Mouse (Mus musculus) liver, adult 2 months (tissue): ENCODE measurements around the gene Tmod4. TPM values are rescaled to one million over a fixed set of nuclear protein-coding genes. Genes with fewer than 3 reads are reported as not detected.

ENCODE experiments used
- DNase-seq: peaks from one replicate; pipeline ENCODE4 v3.0.0-alpha.2; 2011; ENCODE audit warnings: low read depth, low spot score; ENCODE audit errors: extremely low read depth
- H3K27ac ChIP-seq: fragments of 200-500 bp; replicated peaks from 2 replicates; pipeline ENCODE4 v1.5.1; 2012; ENCODE audit warnings: low read depth, mild to moderate bottlenecking, control low read depth, inconsistent platforms, low read length; ENCODE audit not compliant: insufficient read depth
- H3K27me3 ChIP-seq: fragments of 200-500 bp; 2 replicates; pipeline ENCODE4 v1.6.1; 2012; ENCODE audit warnings: mild to moderate bottlenecking, moderate library complexity, low read length, inconsistent platforms; ENCODE audit not compliant: control insufficient read depth, insufficient read depth
- H3K36me3 ChIP-seq: fragments of 200-500 bp; 2 replicates; pipeline ENCODE4 v1.6.1; 2012; ENCODE audit warnings: low read length, inconsistent platforms; ENCODE audit not compliant: control insufficient read depth, insufficient read depth
- H3K4me1 ChIP-seq: fragments of 200-500 bp; 2 replicates; pipeline ENCODE4 v1.6.1; 2011; ENCODE audit warnings: low read length; ENCODE audit not compliant: control insufficient read depth, insufficient read depth
- H3K4me3 ChIP-seq: fragments of 200-500 bp; 2 replicates; pipeline ENCODE4 v1.5.1; 2011; ENCODE audit warnings: low read depth, mild to moderate bottlenecking, control low read depth, low read length, moderate library complexity; ENCODE audit not compliant: insufficient read depth
- H3K79me2 ChIP-seq: fragments of 200-500 bp; 2 replicates; pipeline ENCODE4 v1.6.1; 2012; ENCODE audit warnings: inconsistent platforms, mild to moderate bottlenecking, low read length, moderate library complexity; ENCODE audit not compliant: control insufficient read depth, insufficient read depth
- H3K9ac ChIP-seq: fragments of 200-500 bp; 2 replicates; pipeline ENCODE4 v1.6.1; 2012; ENCODE audit warnings: low read depth, mild to moderate bottlenecking, control low read depth, inconsistent platforms, low read length
- CTCF ChIP-seq: fragments of 200-500 bp; IDR thresholded peaks from 2 replicates; pipeline ENCODE4 v1.5.1; 2011; ENCODE audit warnings: low read depth, low read length, control low read depth
- POLR2A ChIP-seq: fragments of 200-500 bp; IDR thresholded peaks from 2 replicates; pipeline ENCODE4 v1.6.1; 2011; ENCODE audit warnings: low read length, control low read depth; ENCODE audit not compliant: insufficient read depth; ENCODE audit errors: extremely low read depth
- WGBS: fragments of 180-500 bp; shearing (Covaris S2); methylation state at CpG from one replicate; pipeline ENCODE4 v1.1.7; 2018; 5-methylcytosine and 5-hydroxymethylcytosine counted together
- polyA plus RNA-seq: library from polyadenylated mRNA; depleted of rRNA; stranded (reverse); fragments of >200 nt; gene quantifications from 2 replicates; pipeline ENCODE4 v1.2.3, GENCODE M21; 2012; rRNA removed
- total RNA-seq: library from RNA; depleted of rRNA; stranded (reverse); fragments of >200 nt; gene quantifications from 2 replicates; pipeline ENCODE4 v1.2.3, GENCODE M21; 2014; rRNA removed

Tmod4 gene
- total and polyA plus RNA-seq, 2 experiments = 0.65 TPM; not detected in 1

- peaks cover 3% of the 10 kb centered on the region; the same call in 1 of the 2 replicates for H3K4me1 ChIP-seq
- TF ChIP-seq CTCF = peak; percentile 93
- TF ChIP-seq POLR2A = no peak
- no peaks in the 10 kb centered on the region for H3K79me2 ChIP-seq
- DNase-seq = peak; percentile 54
- H3K9ac ChIP-seq = peak overlapping the region; percentile 34; the same call in 1 of the 2 replicates
- H3K27ac ChIP-seq = no peak overlapping the region
- WGBS = 4% methylated on average over 16 of the region's 16 CpGs
- peaks cover 21% of the 10 kb centered on the region for H3K27me3 ChIP-seq
- H3K36me3 ChIP-seq = no peaks in the 10 kb centered on the region
- no peak overlapping the region for H3K4me3 ChIP-seq
These were observed 49.8 kb downstream of the Tmod4 start for GRCm38 (mm10) chr3:95174011-95174592.

DNA sequence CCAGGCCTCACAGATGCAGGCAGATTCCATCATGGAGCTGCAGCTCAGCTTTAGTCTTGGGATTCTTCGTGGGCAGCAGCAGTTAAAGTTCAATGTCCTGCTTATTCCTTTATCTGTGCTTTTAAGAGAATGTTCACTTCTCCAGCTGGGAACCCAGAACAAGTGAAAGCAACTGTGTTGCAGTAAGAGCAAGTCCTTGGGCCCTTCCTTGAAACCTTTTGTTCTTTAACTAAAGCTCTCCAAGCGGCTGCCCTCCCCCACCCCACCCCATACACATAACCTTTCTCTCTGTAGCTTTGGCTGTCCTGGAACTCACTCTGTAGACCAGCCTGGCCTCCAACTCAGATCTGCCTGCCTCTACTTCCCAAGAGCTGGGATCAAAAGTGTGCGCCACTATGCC, 52.2 kb downstream of the Tmod4 start:
- no peaks in the 10 kb centered on the region for H3K79me2 ChIP-seq
- no peak overlapping the region for H3K9ac ChIP-seq
- peaks cover 3% of the 10 kb centered on the region; the same call in 1 of the 2 replicates for H3K4me1 ChIP-seq
- H3K36me3 ChIP-seq = no peaks in the 10 kb centered on the region
- no peak for DNase-seq
- peaks cover 21% of the 10 kb centered on the region for H3K27me3 ChIP-seq
- 86% methylated on average over 3 of the region's 3 CpGs for WGBS
- TF ChIP-seq POLR2A (no peak), CTCF (no peak)
- H3K4me3 ChIP-seq = no peak overlapping the region
- H3K27ac ChIP-seq = no peak overlapping the region

- Histone ChIP-seq H3K9ac (no peak overlapping the region), H3K4me3 (no peak overlapping the region), H3K36me3 (no peaks in the 10 kb centered on the region), H3K4me1 (peaks cover 3% of the 10 kb centered on the region; the same call in 1 of the 2 replicates), H3K27ac (no peak overlapping the region), H3K27me3 (peaks cover 13% of the 10 kb centered on the region), H3K79me2 (no peaks in the 10 kb centered on the region)
- TF ChIP-seq POLR2A (no peak), CTCF (no peak)
- no peak for DNase-seq
- WGBS = 82% methylated on average over 6 of the region's 6 CpGs
These were observed 53.3 kb downstream of the Tmod4 start for GRCm38 (mm10) chr3:95177583-95177982.

Other genes with a start within 250 kb of the Tmod4 start
- gene Psmb4, start 237.5 kb upstream of the Tmod4 start, total RNA-seq = 246 and 264 TPM in 2 replicates
- 266 and 271 TPM in 2 replicates for gene Psmb4, start 237.5 kb upstream of the Tmod4 start, polyA plus RNA-seq
- 631 and 642 TPM in 2 replicates for gene Selenbp1, start 191.4 kb upstream of the Tmod4 start, total RNA-seq
- 641 and 744 TPM in 2 replicates for gene Selenbp1, start 191.4 kb upstream of the Tmod4 start, polyA plus RNA-seq
- 6.4 and 7.0 TPM in 2 replicates for gene Rfx5, start 170.4 kb upstream of the Tmod4 start, total RNA-seq
- 6.0 and 7.1 TPM in 2 replicates for gene Rfx5, start 170.4 kb upstream of the Tmod4 start, polyA plus RNA-seq
- 26.5 and 30.8 TPM in 2 replicates for gene Pi4kb, start 149.7 kb upstream of the Tmod4 start, total RNA-seq
- 25.3 and 26.0 TPM in 2 replicates for gene Pi4kb, start 149.7 kb upstream of the Tmod4 start, polyA plus RNA-seq
- gene Zfp687, start 109.0 kb upstream of the Tmod4 start, total RNA-seq = 2.1 and 3.2 TPM in 2 replicates
- gene Zfp687, start 109.0 kb upstream of the Tmod4 start, polyA plus RNA-seq = 6.8 and 8.8 TPM in 2 replicates
- 140 and 156 TPM in 2 replicates for gene Psmd4, start 81.9 kb upstream of the Tmod4 start, total RNA-seq
- gene Psmd4, start 81.9 kb upstream of the Tmod4 start, polyA plus RNA-seq = 132 and 134 TPM in 2 replicates
- 4.5 and 5.6 TPM in 2 replicates for gene Pip5k1a, start 17.5 kb upstream of the Tmod4 start, total RNA-seq
- 5.2 and 6.7 TPM in 2 replicates for gene Pip5k1a, start 17.5 kb upstream of the Tmod4 start, polyA plus RNA-seq
- gene Vps72, start 13.5 kb upstream of the Tmod4 start, total RNA-seq = 9.9 and 12.7 TPM in 2 replicates
- 25.1 and 27.4 TPM in 2 replicates for gene Vps72, start 13.5 kb upstream of the Tmod4 start, polyA plus RNA-seq
- 12.6 and 13.3 TPM in 2 replicates for gene Scnm1, start 9.5 kb downstream of the Tmod4 start, total RNA-seq
- 15.2 and 17.7 TPM in 2 replicates for gene Scnm1, start 9.5 kb downstream of the Tmod4 start, polyA plus RNA-seq
- 7.0 and 7.9 TPM in 2 replicates for gene Lysmd1, start 9.6 kb downstream of the Tmod4 start, total RNA-seq
- gene Lysmd1, start 9.6 kb downstream of the Tmod4 start, polyA plus RNA-seq = 6.1 and 6.5 TPM in 2 replicates
- gene Tnfaip8l2, start 17.9 kb downstream of the Tmod4 start, total RNA-seq = 2.3 and 2.8 TPM in 2 replicates
- gene Tnfaip8l2, start 17.9 kb downstream of the Tmod4 start, polyA plus RNA-seq = 2.7 and 4.0 TPM in 2 replicates
- gene Sema6c, start 36.0 kb downstream of the Tmod4 start, total RNA-seq = 0.65 and 1.1 TPM in 2 replicates
- 2.1 and 2.9 TPM in 2 replicates for gene Sema6c, start 36.0 kb downstream of the Tmod4 start, polyA plus RNA-seq
- 13.7 and 17.6 TPM in 2 replicates for gene Gabpb2, start 93.4 kb downstream of the Tmod4 start, total RNA-seq
- gene Gabpb2, start 93.4 kb downstream of the Tmod4 start, polyA plus RNA-seq = 4.4 and 6.1 TPM in 2 replicates
- gene Cdc42se1, start 104.3 kb downstream of the Tmod4 start, total RNA-seq = 8.9 and 12.3 TPM in 2 replicates
- 12.4 and 13.1 TPM in 2 replicates for gene Cdc42se1, start 104.3 kb downstream of the Tmod4 start, polyA plus RNA-seq
- gene Mllt11, start 107.7 kb downstream of the Tmod4 start, total RNA-seq = 0.81 and 0.83 TPM in 2 replicates
- 0.81 and 1.4 TPM in 2 replicates for gene Mllt11, start 107.7 kb downstream of the Tmod4 start, polyA plus RNA-seq
- gene Gm128, start 117.1 kb downstream of the Tmod4 start, total RNA-seq = 0.09 TPM in 1 of 2 replicates, not detected in the other
- 0.06 TPM in 1 of 2 replicates, not detected in the other for gene Gm128, start 117.1 kb downstream of the Tmod4 start, polyA plus RNA-seq
- gene Bnipl, start 126.7 kb downstream of the Tmod4 start, total RNA-seq = 0.07 TPM in 1 of 2 replicates, not detected in the other
- 0.16 TPM in 1 of 2 replicates, not detected in the other for gene Bnipl, start 126.7 kb downstream of the Tmod4 start, polyA plus RNA-seq
- gene Mindy1, start 156.9 kb downstream of the Tmod4 start, total RNA-seq = 56.6 and 63.6 TPM in 2 replicates
- 122 and 137 TPM in 2 replicates for gene Mindy1, start 156.9 kb downstream of the Tmod4 start, polyA plus RNA-seq
- gene Prune1, start 157.6 kb downstream of the Tmod4 start, total RNA-seq = 7.6 and 7.8 TPM in 2 replicates
- 11.3 and 12.8 TPM in 2 replicates for gene Prune1, start 157.6 kb downstream of the Tmod4 start, polyA plus RNA-seq
- gene Anxa9, start 182.7 kb downstream of the Tmod4 start, total RNA-seq = 0.54 and 0.55 TPM in 2 replicates
- 0.47 and 0.91 TPM in 2 replicates for gene Anxa9, start 182.7 kb downstream of the Tmod4 start, polyA plus RNA-seq
- gene Cers2, start 190.3 kb downstream of the Tmod4 start, total RNA-seq = 283 and 284 TPM in 2 replicates
- 266 and 271 TPM in 2 replicates for gene Cers2, start 190.3 kb downstream of the Tmod4 start, polyA plus RNA-seq
- 13.3 and 15.7 TPM in 2 replicates for gene Setdb1, start 232.7 kb downstream of the Tmod4 start, total RNA-seq
- 6.3 and 8.6 TPM in 2 replicates for gene Setdb1, start 232.7 kb downstream of the Tmod4 start, polyA plus RNA-seq